Mouse (Mus musculus) neural tube, embryonic 15.5 days (tissue): ENCODE measurements at regions not wholly inside any gene's neighbourhood (a gene's known extent, or its start where the extent isn't known, plus 50 kb on each side); places are given as distances from the start of the nearest gene placed in this dataset.

Experiments used
- ATAC-seq: fragments of 200-750 bp; cut with Nextera tagmentation; 2 replicates; pipeline ENCODE4 v1.8.0; 2017; ENCODE audit warnings: mild to moderate bottlenecking, moderate TSS enrichment, moderate library complexity; ENCODE audit not compliant: low FRiP score
- H3K27ac ChIP-seq: fragments of 300-500 bp; sonication (generic); replicated peaks from 2 replicates; pipeline ENCODE4 v1.5.1; 2015; ENCODE audit warnings: mild to moderate bottlenecking, inconsistent platforms
- H3K27me3 ChIP-seq: fragments of 300-500 bp; sonication (generic); replicated peaks from 2 replicates; pipeline ENCODE4 v1.6.1; 2015; ENCODE audit warnings: inconsistent platforms
- H3K36me3 ChIP-seq: fragments of 300-500 bp; sonication (generic); 2 replicates; pipeline ENCODE4 v1.6.1; 2015; ENCODE audit warnings: inconsistent platforms
- H3K4me1 ChIP-seq: fragments of 300-500 bp; sonication (generic); 2 replicates; pipeline ENCODE4 v1.6.1; 2015; ENCODE audit warnings: inconsistent platforms
- H3K4me2 ChIP-seq: fragments of 300-500 bp; sonication (generic); 2 replicates; pipeline ENCODE4 v1.6.1; 2015; ENCODE audit warnings: inconsistent platforms, mild to moderate bottlenecking, moderate library complexity
- H3K4me3 ChIP-seq: fragments of 300-500 bp; sonication (generic); replicated peaks from 2 replicates; pipeline ENCODE4 v1.5.1; 2015; ENCODE audit warnings: mild to moderate bottlenecking, inconsistent platforms
- H3K9ac ChIP-seq: fragments of 300-500 bp; sonication (generic); replicated peaks from 2 replicates; pipeline ENCODE4 v1.6.1; 2015; ENCODE audit warnings: mild to moderate bottlenecking, inconsistent platforms
- H3K9me3 ChIP-seq: fragments of 300-500 bp; sonication (generic); replicated peaks from 2 replicates; pipeline ENCODE4 v1.6.1; 2016; ENCODE audit warnings: inconsistent platforms
- WGBS: fragments of 180-500 bp; shearing (Covaris S2); methylation state at CpG from one replicate; pipeline ENCODE4 v1.1.7; 2015; ENCODE audit warnings: mixed read lengths; 5-methylcytosine and 5-hydroxymethylcytosine counted together

- Histone ChIP-seq H3K9me3 (no peaks in the 10 kb centered on the region), H3K36me3 (no peaks in the 10 kb centered on the region), H3K27ac (no peak overlapping the region), H3K9ac (no peak overlapping the region), H3K27me3 (no peaks in the 10 kb centered on the region), H3K4me1 (peaks cover 8% of the 10 kb centered on the region), H3K4me2 (no peak overlapping the region), H3K4me3 (no peak overlapping the region)
- ATAC-seq: no peak
- 85% methylated on average over 3 of the region's 3 CpGs for WGBS
Measured at GRCm38 (mm10) chr14:47825446-47825956, 177.3 kb downstream of the Ktn1 start.

- Histone ChIP-seq H3K27ac (no peak overlapping the region), H3K4me2 (no peak overlapping the region), H3K27me3 (no peaks in the 10 kb centered on the region), H3K4me1 (0 out of 2 replicates have a peak, but pooled peaks cover 3% of the 10 kb centered on the region), H3K4me3 (no peak overlapping the region), H3K9me3 (no peaks in the 10 kb centered on the region), H3K36me3 (no peaks in the 10 kb centered on the region), H3K9ac (no peak overlapping the region)
- no peak for ATAC-seq
- WGBS: 59% methylated on average over 4 of the region's 4 CpGs
Measured at GRCm38 (mm10) chr14:47826545-47826944, 178.3 kb downstream of the Ktn1 start.

DNA sequence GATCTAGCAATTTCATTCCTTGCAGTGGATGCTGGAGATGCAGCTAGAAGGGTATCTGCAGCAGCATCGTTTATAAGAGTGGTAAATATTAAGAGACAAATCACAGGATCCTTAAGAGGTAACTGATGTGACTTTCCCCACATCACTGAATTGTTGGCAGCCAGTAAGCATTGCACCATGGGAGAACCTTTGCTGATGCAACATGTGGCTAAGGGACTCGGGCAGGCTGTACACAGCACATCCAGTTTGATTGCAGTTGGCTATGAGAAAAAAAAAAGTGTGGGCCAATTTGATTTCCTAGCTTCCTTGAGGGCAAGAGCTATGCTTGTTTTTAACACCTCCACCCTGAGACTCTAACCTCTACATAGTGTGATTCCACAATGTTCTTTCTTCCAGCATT lies 179.4 kb downstream of the Ktn1 start:
- Histone ChIP-seq H3K4me2 (no peak overlapping the region), H3K27ac (no peak overlapping the region), H3K9ac (no peak overlapping the region), H3K9me3 (no peaks in the 10 kb centered on the region), H3K27me3 (no peaks in the 10 kb centered on the region), H3K36me3 (no peaks in the 10 kb centered on the region), H3K4me3 (no peak overlapping the region), H3K4me1 (0 out of 2 replicates have a peak, but pooled peaks cover 3% of the 10 kb centered on the region)
- no peak for ATAC-seq
- 89% methylated on average over 2 of the region's 2 CpGs for WGBS

DNA sequence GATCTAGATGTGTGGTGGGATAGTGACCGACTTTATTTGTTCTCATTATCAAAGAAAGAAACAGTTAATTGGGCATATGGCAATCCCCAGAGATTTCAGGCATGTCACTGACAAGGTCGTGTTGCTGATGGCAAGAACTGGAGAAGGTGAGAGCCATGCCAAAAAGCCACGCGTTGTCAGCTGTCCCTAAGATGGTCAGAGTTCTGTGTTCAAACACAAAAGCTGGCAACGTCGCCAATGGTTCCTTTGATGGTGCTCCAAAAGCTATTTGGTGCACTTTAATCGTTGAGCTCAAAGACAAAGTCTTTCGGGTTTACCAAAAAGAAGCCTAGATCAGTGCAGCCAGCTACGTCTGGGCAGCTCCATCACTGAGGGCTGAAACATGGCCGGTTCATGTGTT lies 185.4 kb downstream of the Ktn1 start:
- Histone ChIP-seq H3K4me3 (no peak overlapping the region), H3K27ac (no peak overlapping the region), H3K36me3 (no peaks in the 10 kb centered on the region), H3K27me3 (no peaks in the 10 kb centered on the region), H3K4me1 (no peaks in the 10 kb centered on the region), H3K9ac (no peak overlapping the region), H3K4me2 (no peak overlapping the region), H3K9me3 (no peaks in the 10 kb centered on the region)
- no peak for ATAC-seq
- WGBS: 84% methylated on average over 10 of the region's 10 CpGs

GRCm38 (mm10) chr14:47835408-47835807 lies 187.2 kb downstream of the Ktn1 start:
- Histone ChIP-seq H3K27ac (no peak overlapping the region), H3K36me3 (no peaks in the 10 kb centered on the region), H3K4me3 (no peak overlapping the region), H3K9ac (no peak overlapping the region), H3K4me1 (0 out of 2 replicates have a peak, but pooled peaks cover 6% of the 10 kb centered on the region), H3K27me3 (no peaks in the 10 kb centered on the region), H3K4me2 (no peak overlapping the region), H3K9me3 (no peaks in the 10 kb centered on the region)
- ATAC-seq: no peak
- 88% methylated on average over 4 of the region's 4 CpGs for WGBS

DNA sequence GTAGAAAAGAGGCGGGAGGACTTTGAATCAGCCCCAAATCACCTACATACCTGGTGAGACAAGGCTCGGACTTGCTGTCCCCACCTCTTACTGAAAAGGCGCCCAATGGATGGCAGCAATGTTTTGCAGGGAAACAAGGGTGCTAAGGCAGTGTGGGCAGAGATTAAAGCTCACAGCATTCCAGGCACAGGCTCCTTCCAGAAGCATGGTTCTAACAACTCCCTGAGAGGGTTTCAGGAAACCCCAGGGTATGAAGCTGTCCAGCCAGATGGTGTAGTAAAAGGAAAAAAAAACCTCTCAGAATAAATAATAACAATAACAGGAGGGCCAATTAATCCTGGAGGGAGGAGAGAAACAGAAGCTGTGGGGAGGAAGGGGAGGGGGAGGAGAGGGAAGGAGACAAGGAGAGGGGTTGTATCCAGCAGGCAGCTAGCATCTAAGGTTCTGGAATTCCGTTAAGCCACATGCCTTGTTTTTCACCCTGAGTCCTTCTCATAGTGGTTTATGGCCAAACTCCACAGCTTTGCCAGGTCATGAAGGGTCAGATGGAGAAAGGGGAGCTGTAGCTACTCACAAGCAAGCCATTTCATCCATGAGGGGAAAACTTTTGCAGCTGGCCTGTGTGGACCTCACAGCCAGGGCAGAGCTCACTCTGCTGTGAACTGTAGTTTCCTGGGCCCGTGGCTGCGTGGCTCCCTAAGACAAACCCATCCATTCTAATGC lies 191.4 kb downstream of the Ktn1 start:
- no peaks in the 10 kb centered on the region for H3K27me3 ChIP-seq
- WGBS: 52% methylated on average over 6 of the region's 6 CpGs
- H3K9ac ChIP-seq: no peak overlapping the region
- no peak overlapping the region; the same call in 1 of the 2 replicates for H3K27ac ChIP-seq
- no peaks in the 10 kb centered on the region; the same call in 1 of the 2 replicates for H3K9me3 ChIP-seq
- H3K4me3 ChIP-seq: no peak overlapping the region
- H3K4me2 ChIP-seq: no peak overlapping the region
- H3K36me3 ChIP-seq: no peaks in the 10 kb centered on the region
- no peak for ATAC-seq
- 0 out of 2 replicates have a peak, but pooled peaks cover 6% of the 10 kb centered on the region for H3K4me1 ChIP-seq

DNA sequence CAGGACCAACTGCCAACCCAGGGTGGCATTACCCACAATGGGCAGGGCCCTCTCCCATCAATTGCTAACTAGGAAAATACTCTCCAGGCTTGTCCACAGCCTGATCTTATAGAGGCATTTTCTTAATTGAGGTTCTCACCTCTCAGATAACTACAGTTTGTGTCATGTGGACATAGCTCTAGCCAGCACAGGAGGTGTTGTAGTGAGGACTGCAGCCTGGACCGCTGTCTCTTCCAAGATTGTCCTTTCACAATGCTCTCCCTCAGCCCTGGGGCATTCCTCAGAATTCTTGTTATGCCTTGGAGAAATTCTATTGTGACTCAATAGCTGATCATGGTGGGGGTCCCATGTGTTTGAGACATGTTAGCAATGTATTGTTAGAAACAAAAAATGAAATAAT lies 196.1 kb downstream of the Ktn1 start:
- WGBS: 79% methylated on average over 1 of the region's 1 CpGs
- Histone ChIP-seq H3K4me3 (no peak overlapping the region), H3K36me3 (no peaks in the 10 kb centered on the region), H3K9ac (no peak overlapping the region), H3K27me3 (no peaks in the 10 kb centered on the region), H3K4me2 (no peak overlapping the region), H3K4me1 (0 out of 2 replicates have a peak, but pooled peaks cover 4% of the 10 kb centered on the region), H3K27ac (no peak overlapping the region), H3K9me3 (no peaks in the 10 kb centered on the region; the same call in 1 of the 2 replicates)
- ATAC-seq: no peak

- 48% methylated on average over 4 of the region's 4 CpGs for WGBS
- H3K36me3 ChIP-seq: no peaks in the 10 kb centered on the region
- ATAC-seq: no peak
- H3K27ac ChIP-seq: no peak overlapping the region
- H3K4me3 ChIP-seq: no peak overlapping the region
- H3K4me1 ChIP-seq: no peaks in the 10 kb centered on the region
- no peaks in the 10 kb centered on the region; the same call in 1 of the 2 replicates for H3K9me3 ChIP-seq
- no peak overlapping the region for H3K4me2 ChIP-seq
- H3K9ac ChIP-seq: no peak overlapping the region
- no peaks in the 10 kb centered on the region for H3K27me3 ChIP-seq
Measured at GRCm38 (mm10) chr14:47848861-47849260, 200.6 kb downstream of the Ktn1 start.

- H3K9me3 ChIP-seq: no peaks in the 10 kb centered on the region
- H3K9ac ChIP-seq: no peak overlapping the region
- H3K36me3 ChIP-seq: no peaks in the 10 kb centered on the region
- no peaks in the 10 kb centered on the region for H3K27me3 ChIP-seq
- H3K4me1 ChIP-seq: no peaks in the 10 kb centered on the region
- H3K4me2 ChIP-seq: no peak overlapping the region
- no peak overlapping the region for H3K27ac ChIP-seq
- ATAC-seq: no peak
- 74% methylated on average over 7 of the region's 7 CpGs for WGBS
- no peak overlapping the region for H3K4me3 ChIP-seq
Measured at GRCm38 (mm10) chr14:47856280-47856765, 208.1 kb downstream of the Ktn1 start.

DNA sequence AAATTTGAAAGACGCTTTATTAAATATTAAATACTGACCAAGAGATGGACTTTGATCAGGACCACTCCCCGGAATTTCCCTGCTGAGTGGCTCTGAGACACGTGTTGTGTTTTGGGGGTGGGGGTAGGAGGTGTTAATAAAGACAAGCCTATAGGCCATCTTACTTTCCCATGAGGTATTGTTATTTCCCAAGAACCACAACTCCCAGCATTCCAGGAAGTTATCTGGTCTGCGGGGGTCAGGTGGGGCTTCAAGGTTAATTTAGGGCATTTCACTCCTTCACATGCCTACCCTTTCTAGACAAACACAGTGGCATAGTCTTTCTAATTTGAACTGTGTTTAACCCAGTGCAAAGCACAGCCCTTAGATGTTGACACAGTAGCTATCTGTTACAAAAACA lies 209.0 kb downstream of the Ktn1 start:
- no peaks in the 10 kb centered on the region for H3K36me3 ChIP-seq
- H3K27ac ChIP-seq: no peak overlapping the region
- no peaks in the 10 kb centered on the region for H3K27me3 ChIP-seq
- 93% methylated on average over 4 of the region's 4 CpGs for WGBS
- no peak overlapping the region for H3K4me2 ChIP-seq
- no peaks in the 10 kb centered on the region for H3K4me1 ChIP-seq
- no peak for ATAC-seq
- no peak overlapping the region for H3K4me3 ChIP-seq
- H3K9ac ChIP-seq: no peak overlapping the region
- peaks cover 6% of the 10 kb centered on the region; the same call in 1 of the 2 replicates for H3K9me3 ChIP-seq

DNA sequence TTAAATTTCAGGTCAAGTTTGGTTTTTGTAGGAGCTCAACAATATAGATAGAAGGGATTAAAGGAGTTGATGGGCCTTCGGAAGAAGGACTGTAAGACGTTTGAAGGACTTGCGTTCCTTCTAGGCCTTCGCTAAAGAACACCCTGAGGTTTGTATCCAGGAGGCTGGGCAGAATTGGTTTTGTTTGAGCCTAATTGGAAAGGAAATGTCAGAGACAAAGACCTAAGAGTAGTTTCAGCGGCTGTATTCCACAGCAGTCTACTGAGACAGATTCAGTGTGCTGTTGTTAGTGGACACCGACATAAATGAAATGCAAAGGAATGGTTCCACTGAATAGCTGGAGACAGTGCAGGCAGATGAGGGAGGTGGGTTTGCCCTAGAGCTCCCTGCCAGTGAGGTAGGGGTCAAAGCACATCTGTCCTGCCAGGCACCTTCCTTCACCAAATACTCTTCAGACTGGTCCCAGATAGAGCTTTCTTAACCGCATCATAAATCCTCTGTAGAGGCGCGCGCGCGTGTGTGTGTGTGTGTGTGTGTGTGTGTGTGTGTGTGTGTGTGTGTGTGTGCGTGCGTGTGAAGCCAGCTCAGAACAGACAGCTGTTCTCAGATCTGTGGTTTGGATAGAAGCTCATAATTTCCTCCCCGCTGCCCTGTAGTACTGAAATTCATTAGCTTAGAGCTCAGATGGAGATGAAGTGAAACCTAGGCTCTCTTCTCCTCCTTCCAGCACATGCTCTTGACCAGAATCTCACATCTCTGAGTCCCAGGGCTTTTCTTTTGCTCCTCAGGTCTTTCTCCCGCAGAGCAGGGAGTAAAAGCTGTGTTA lies 209.7 kb downstream of the Ktn1 start:
- Histone ChIP-seq H3K4me2 (no peak overlapping the region), H3K4me3 (no peak overlapping the region), H3K9ac (no peak overlapping the region), H3K27ac (no peak overlapping the region), H3K36me3 (no peaks in the 10 kb centered on the region), H3K4me1 (peaks cover 1% of the 10 kb centered on the region; the same call in 1 of the 2 replicates), H3K27me3 (no peaks in the 10 kb centered on the region), H3K9me3 (peaks cover 6% of the 10 kb centered on the region; the same call in 1 of the 2 replicates)
- 70% methylated on average over 16 of the region's 16 CpGs for WGBS
- ATAC-seq: no peak
